Mouse (Mus musculus) lung, postnatal 25 days (tissue): ENCODE measurements at regions not wholly inside any gene's neighbourhood (a gene's known extent, or its start where the extent isn't known, plus 50 kb on each side); places are given as distances from the start of the nearest gene placed in this dataset.

Experiments used
- DNase-seq: peaks from one replicate; pipeline ENCODE4 v3.0.0; 2022; ENCODE audit warnings: low spot score

DNA sequence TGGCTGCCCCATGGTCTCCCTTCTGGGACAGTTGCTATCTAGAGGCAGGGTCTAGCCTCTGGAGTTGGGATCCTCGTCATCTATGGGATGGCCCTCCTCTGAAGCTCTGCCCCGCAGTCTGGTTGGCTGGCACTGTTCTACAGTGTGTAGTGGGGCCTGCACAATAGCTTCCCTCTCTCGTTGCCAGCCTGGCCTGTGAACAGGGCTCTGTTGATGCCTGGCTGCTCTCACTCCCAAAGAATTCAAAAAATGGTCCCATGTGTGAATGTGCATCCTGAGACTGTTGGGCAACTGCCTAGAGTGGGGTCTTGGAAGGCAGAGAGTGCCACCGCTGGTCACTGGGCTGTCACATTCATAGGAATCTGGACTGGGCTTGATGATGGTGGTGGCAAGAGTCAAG lies 53.8 kb upstream of the Ccnd1 start:
- no peak for DNase-seq

DNA sequence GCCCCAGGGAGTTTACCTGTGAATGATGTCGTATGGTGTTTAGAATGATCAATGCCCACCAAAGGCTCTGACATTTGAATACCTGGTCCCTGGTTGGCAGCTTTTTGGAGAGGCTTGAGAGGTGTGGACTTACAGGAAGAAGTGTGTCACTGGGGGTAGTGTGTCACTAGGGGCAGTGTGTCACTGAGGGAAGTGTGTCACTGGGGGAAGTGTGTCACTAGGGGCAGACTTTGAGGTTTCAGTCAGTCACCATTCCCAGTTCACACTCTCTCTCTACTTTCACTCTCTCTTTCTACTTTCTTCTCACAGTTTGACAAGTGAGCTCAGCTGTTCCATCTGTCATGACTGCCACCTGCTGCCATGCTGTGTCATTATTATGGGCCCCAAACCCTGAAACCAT lies 52.0 kb upstream of the Ccnd1 start:
- no peak for DNase-seq
